Mouse (Mus musculus): ENCODE measurements around the gene Gabpa. TPM values are rescaled to one million over a fixed set of nuclear protein-coding genes. Genes with fewer than 3 reads are reported as not detected.
A peak's percentile ranks its signal among the peaks of the same experiment; 100 is the strongest.

Gabpa gene
- polyA plus RNA-seq (2012; rRNA removed): 1.9 and 4.9 TPM in 2 replicates

DNA sequence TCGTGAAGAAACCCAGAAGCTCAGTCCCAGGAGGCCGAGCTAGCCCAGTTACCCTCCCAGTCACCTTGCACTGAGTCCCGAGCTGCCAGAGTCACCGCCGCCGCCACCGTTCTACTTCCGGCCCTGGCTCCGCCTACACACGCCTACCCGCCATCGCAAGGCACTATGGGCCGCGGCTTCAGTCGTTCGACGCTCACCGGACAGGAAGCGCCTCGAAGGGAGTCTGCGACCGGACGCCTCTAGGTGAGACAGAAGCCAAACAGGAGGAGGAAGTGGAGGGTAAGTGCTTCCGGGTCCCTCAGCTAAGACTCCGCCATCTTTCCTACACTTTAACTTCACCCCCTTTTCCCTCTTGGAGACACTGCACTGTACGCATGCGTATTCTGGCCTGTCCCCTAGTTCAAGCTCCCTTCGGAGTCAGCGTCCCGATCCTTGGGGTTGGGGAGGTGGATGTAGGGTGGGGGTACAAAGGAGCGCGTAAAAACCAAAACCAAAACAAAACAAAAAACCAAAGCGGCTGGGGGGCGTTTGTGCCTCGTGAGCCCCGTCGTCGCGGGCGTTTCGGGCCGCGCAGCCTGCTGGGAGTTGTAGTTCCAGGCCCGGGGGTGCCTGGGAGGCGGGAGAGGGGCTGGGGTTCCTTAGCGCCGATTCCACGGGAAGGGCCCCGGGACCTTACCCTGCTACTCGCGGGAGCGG, at the start of gene Gabpa:
Gene Gabpa, plus strand, starts transcription at position 181 of the 696 bp plus-strand sequence.
- 0 out of 2 replicates have a peak, but pooled peaks cover 3% of the 10 kb centered on the region for H3K4me1 ChIP-seq (ENCODE audit: control insufficient read depth, insufficient read depth, insufficient read length, low read length)
- peak within 1 kb of the TSS; percentile 98 for H3K27ac ChIP-seq (ENCODE audit: insufficient read depth, low read depth, low read length)
- peaks cover 15% of the 10 kb centered on the region for H3K36me3 ChIP-seq (ENCODE audit: control insufficient read depth, insufficient read depth, low read length)
- no peaks in the 10 kb centered on the region for H3K27me3 ChIP-seq (ENCODE audit: control insufficient read depth, insufficient read depth, low read length)
- under 1% methylated on average over 52 of the region's 52 CpGs for WGBS
- peak within 1 kb of the TSS; percentile 79 for H3K4me3 ChIP-seq (ENCODE audit: low read depth, low read length)
- TF ChIP-seq CTCF (IDR thresholded peaks at IDR 0.05; ENCODE audit: extremely low read depth, insufficient read length, insufficient replicate concordance, low read depth, low read length) (no peak), POLR2A (IDR thresholded peaks at IDR 0.05; ENCODE audit: low read depth, low read length) (peak; percentile 70)

DNA sequence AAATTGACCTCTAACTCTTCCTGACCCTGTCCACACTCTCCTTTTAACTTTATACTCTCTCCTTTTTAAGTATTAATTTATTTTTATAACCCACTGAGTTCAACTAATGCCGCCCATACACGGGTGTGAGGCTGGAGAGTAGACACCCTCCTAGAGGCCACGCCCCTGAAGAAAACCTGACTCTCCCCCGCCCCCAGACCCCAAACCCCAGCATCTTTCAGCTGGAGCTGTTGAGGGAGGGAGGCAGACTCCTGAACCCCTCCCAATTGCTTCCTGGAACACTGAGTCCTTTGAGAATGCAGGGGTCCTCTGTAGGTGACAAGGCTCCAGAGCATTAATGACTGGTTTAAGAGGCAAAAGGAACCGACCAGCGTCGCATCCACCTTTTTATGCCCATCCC, 49.8 kb upstream of the Gabpa start:
- no peaks in the 10 kb centered on the region for H3K27me3 ChIP-seq (ENCODE audit: control insufficient read depth, insufficient read depth, low read length)
- H3K4me1 ChIP-seq (ENCODE audit: control insufficient read depth, insufficient read depth, insufficient read length, low read length): 0 out of 2 replicates have a peak, but pooled peaks cover 2% of the 10 kb centered on the region
- WGBS: 47% methylated on average over 7 of the region's 7 CpGs
- no peak for TF ChIP-seq POLR2A (IDR thresholded peaks at IDR 0.05; ENCODE audit: low read depth, low read length)
- no peak for TF ChIP-seq CTCF (IDR thresholded peaks at IDR 0.05; ENCODE audit: extremely low read depth, insufficient read length, insufficient replicate concordance, low read depth, low read length)
- H3K27ac ChIP-seq (ENCODE audit: insufficient read depth, low read depth, low read length): no peak overlapping the region
- H3K4me3 ChIP-seq (ENCODE audit: low read depth, low read length): no peak overlapping the region
- H3K36me3 ChIP-seq (ENCODE audit: control insufficient read depth, insufficient read depth, low read length): no peaks in the 10 kb centered on the region

DNA sequence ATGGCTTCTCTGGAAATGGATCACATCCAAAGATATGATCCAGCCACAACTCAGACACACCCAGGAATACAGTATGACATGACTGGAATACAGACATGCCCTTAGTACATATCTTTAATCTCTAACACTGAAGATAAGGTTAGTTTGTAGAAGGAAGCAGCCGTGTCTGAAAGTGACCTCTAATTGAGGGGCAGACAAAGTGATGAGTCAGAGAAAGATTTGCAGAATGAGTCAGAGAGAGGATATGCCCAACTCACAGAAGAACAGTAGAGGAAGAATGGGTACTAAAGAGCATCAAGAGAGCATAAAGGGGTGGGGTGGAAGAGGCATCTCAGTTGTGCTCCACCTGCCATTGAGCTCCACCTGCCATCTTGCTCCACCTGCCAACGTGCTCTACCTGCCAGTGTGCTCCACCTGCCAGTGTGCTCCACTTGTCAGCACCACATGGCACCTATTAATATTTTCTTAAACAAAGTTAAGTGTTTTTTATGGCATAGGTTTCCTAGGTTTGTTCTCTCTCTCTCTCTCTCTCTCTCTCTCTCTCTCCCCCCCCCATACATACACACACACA, 44.0 kb upstream of the Gabpa start:
- TF ChIP-seq POLR2A (IDR thresholded peaks at IDR 0.05; ENCODE audit: low read depth, low read length) (no peak), CTCF (IDR thresholded peaks at IDR 0.05; ENCODE audit: extremely low read depth, insufficient read length, insufficient replicate concordance, low read depth, low read length) (no peak)
- H3K4me1 ChIP-seq (ENCODE audit: control insufficient read depth, insufficient read depth, insufficient read length, low read length): 0 out of 2 replicates have a peak, but pooled peaks cover 2% of the 10 kb centered on the region
- H3K36me3 ChIP-seq (ENCODE audit: control insufficient read depth, insufficient read depth, low read length): no peaks in the 10 kb centered on the region
- H3K27me3 ChIP-seq (ENCODE audit: control insufficient read depth, insufficient read depth, low read length): no peaks in the 10 kb centered on the region
- 52% methylated on average over 2 of the region's 2 CpGs for WGBS
- H3K4me3 ChIP-seq (ENCODE audit: low read depth, low read length): no peak overlapping the region
- H3K27ac ChIP-seq (ENCODE audit: insufficient read depth, low read depth, low read length): no peak overlapping the region

DNA sequence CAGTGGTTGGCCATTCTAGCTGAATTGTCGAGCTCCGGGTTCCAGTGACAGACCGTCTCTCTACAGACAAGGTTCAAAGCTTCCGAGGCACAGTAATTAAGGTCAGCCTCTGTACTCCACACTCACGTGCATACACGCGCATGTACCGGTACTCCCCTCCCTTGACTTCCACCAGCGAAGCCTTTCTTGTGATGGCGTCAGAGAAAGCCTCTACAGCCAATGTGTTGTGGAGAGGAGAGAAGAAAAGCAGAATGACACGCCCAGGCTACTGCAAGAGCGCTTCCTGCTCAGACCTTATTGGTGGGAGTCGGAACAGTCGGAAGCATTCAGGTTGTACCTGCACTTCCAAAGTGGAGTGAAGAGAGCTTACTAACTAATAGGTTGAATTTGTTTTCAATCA, 41.3 kb upstream of the Gabpa start:
- no peaks in the 10 kb centered on the region for H3K27me3 ChIP-seq (ENCODE audit: control insufficient read depth, insufficient read depth, low read length)
- WGBS: 91% methylated on average over 14 of the region's 14 CpGs
- no peaks in the 10 kb centered on the region for H3K36me3 ChIP-seq (ENCODE audit: control insufficient read depth, insufficient read depth, low read length)
- no peaks in the 10 kb centered on the region for H3K4me1 ChIP-seq (ENCODE audit: control insufficient read depth, insufficient read depth, insufficient read length, low read length)
- no peak overlapping the region for H3K27ac ChIP-seq (ENCODE audit: insufficient read depth, low read depth, low read length)
- no peak for TF ChIP-seq CTCF (IDR thresholded peaks at IDR 0.05; ENCODE audit: extremely low read depth, insufficient read length, insufficient replicate concordance, low read depth, low read length)
- TF ChIP-seq POLR2A (IDR thresholded peaks at IDR 0.05; ENCODE audit: low read depth, low read length): no peak
- H3K4me3 ChIP-seq (ENCODE audit: low read depth, low read length): no peak overlapping the region

DNA sequence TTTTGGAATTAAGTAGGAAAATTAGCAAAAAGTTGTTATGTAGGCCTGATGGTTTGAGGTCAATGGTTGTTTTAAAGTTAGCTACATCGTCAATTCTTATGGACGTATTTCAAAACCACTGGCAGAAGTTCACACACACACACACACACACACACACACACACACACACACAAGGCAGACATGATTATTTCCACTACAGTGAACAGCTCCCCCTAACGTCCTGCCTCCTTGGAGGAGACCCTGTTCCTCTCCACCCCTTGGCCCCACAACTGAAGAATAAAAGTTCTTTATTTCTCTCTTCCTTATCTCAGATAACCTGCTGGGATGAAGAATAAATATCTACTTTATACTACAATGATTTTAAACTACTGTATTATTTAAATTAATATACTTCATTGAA, 39.4 kb upstream of the Gabpa start:
- Histone ChIP-seq H3K4me1 (ENCODE audit: control insufficient read depth, insufficient read depth, insufficient read length, low read length) (no peaks in the 10 kb centered on the region), H3K4me3 (ENCODE audit: low read depth, low read length) (no peak overlapping the region), H3K27me3 (ENCODE audit: control insufficient read depth, insufficient read depth, low read length) (no peaks in the 10 kb centered on the region), H3K36me3 (ENCODE audit: control insufficient read depth, insufficient read depth, low read length) (no peaks in the 10 kb centered on the region), H3K27ac (ENCODE audit: insufficient read depth, low read depth, low read length) (no peak overlapping the region)
- TF ChIP-seq CTCF (IDR thresholded peaks at IDR 0.05; ENCODE audit: extremely low read depth, insufficient read length, insufficient replicate concordance, low read depth, low read length): no peak
- TF ChIP-seq POLR2A (IDR thresholded peaks at IDR 0.05; ENCODE audit: low read depth, low read length): no peak
- WGBS: 42% methylated on average over 3 of the region's 3 CpGs

DNA sequence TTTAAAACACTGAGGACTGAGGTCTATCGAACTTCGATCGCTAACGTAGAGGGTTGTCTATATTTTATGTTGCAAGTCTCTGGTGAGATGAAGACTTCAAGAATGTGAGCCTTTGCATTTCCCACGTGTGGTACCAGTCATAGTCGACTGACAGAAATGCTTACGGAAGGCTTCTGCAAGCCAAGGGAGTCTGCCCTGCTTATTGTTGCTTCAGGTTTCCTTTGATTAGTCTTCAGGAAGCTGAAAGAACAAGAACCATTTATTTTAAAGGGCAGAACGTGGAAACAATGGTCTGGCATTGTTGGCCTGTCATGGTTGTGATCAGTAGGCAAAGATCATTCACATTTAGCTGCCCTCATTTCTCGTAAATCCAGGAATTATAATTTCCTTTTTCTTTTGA, 38.0 kb upstream of the Gabpa start:
- Histone ChIP-seq H3K27me3 (ENCODE audit: control insufficient read depth, insufficient read depth, low read length) (no peaks in the 10 kb centered on the region), H3K4me1 (ENCODE audit: control insufficient read depth, insufficient read depth, insufficient read length, low read length) (no peaks in the 10 kb centered on the region), H3K27ac (ENCODE audit: insufficient read depth, low read depth, low read length) (no peak overlapping the region), H3K4me3 (ENCODE audit: low read depth, low read length) (no peak overlapping the region), H3K36me3 (ENCODE audit: control insufficient read depth, insufficient read depth, low read length) (no peaks in the 10 kb centered on the region)
- no peak for TF ChIP-seq POLR2A (IDR thresholded peaks at IDR 0.05; ENCODE audit: low read depth, low read length)
- 86% methylated on average over 9 of the region's 9 CpGs for WGBS

DNA sequence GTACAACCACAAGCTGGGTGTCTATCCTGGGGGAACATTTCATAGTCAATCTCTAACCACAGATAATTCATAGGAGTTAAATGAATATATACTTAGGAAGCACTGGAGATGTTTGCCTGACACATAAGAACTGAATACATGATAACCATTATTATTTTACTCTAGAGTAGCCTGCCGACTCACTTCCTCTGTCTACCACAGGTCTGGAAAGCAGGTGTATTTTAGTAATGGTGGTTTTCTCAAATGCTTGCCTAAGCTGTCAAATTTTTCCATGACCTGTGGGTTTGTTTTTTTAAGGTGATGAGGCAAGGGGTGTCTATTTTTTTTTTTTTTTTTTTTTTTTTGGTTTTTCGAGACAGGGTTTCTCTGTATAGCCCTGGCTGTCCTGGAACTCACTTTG, 34.7 kb upstream of the Gabpa start:
- H3K4me3 ChIP-seq (ENCODE audit: low read depth, low read length): no peak overlapping the region
- no peaks in the 10 kb centered on the region for H3K27me3 ChIP-seq (ENCODE audit: control insufficient read depth, insufficient read depth, low read length)
- no peaks in the 10 kb centered on the region for H3K36me3 ChIP-seq (ENCODE audit: control insufficient read depth, insufficient read depth, low read length)
- TF ChIP-seq POLR2A (IDR thresholded peaks at IDR 0.05; ENCODE audit: low read depth, low read length): no peak
- no peak for TF ChIP-seq CTCF (IDR thresholded peaks at IDR 0.05; ENCODE audit: extremely low read depth, insufficient read length, insufficient replicate concordance, low read depth, low read length)
- H3K27ac ChIP-seq (ENCODE audit: insufficient read depth, low read depth, low read length): no peak overlapping the region
- 89% methylated on average over 2 of the region's 2 CpGs for WGBS
- H3K4me1 ChIP-seq (ENCODE audit: control insufficient read depth, insufficient read depth, insufficient read length, low read length): peaks cover 8% of the 10 kb centered on the region

All from small intestine, adult 2 months (tissue).